Mouse (Mus musculus): ENCODE measurements around the gene Proca1.

Gene Proca1

DNA sequence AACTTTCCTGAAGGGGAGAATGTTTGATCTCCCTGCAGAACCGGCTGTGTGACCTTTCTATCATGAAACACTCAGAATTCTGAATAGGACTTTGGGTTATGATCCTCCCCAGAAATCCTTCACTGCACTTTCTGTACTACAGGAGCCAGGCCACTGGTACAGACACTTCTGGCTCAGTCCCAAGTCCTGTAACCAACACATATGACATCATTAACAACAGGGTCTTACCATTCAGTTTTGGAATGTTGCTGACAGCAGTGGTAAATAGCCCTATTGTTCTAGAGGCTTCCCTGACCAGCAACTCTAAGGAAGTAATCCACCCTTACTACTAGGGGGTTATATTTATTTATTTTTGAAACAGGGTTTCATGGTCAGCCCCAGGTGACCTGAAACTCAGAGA lies at the start of gene Proca1:
Proca1 (plus strand) TSS at position 280 of the 400 bp plus-strand sequence.
- in situ Hi-C loops (cut with MboI, MseI): no loop called here

DNA sequence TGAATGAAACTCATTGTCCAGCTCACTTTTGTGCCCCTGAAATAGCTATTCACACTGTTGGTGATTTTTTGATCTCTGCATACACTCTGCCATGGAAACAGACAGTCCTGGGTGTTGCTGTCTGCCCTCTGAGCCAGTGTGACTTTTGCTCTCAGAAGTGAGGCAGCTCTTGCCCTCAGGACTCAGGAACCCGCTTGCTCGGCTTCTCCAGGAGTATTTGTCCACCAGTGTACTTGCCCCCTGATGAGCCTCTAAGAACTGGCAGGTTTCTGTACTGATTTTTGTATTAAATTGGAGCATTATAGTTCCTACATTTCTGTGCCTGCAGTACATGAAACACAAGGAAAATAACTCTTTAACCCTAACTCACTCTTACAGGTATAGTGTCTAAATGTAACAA lies 49.7 kb upstream of the Proca1 start:
- in situ Hi-C loops (cut with MboI, MseI): loop anchor here (10.0 kb wide), 1 partner anchor 319 kb away; no protein-coding TSS in a partner anchor

DNA sequence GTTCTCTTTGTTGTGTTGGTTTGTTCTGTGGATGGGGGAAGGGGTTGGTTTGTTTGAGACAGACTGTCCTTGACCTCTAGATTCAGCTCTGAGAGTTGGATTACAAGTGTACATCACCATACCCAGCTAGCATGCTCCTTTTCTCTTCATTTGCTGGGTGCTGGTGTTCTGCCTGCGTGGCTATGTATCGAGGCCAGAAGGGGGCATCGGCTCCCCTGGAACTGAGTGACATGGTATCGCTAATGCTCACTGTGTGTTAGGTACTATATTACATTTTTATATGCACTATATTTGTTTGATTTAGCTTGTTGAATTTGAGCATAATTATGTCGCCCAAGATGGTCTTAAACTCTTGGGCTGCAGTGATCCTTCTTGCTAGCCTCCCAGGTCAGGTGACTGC lies 47.0 kb upstream of the Proca1 start:
- in situ Hi-C loops (cut with MboI, MseI): loop anchor here (5.0 to 10.0 kb wide), 2 partner anchors 89 to 321 kb away; no protein-coding TSS in a partner anchor

DNA sequence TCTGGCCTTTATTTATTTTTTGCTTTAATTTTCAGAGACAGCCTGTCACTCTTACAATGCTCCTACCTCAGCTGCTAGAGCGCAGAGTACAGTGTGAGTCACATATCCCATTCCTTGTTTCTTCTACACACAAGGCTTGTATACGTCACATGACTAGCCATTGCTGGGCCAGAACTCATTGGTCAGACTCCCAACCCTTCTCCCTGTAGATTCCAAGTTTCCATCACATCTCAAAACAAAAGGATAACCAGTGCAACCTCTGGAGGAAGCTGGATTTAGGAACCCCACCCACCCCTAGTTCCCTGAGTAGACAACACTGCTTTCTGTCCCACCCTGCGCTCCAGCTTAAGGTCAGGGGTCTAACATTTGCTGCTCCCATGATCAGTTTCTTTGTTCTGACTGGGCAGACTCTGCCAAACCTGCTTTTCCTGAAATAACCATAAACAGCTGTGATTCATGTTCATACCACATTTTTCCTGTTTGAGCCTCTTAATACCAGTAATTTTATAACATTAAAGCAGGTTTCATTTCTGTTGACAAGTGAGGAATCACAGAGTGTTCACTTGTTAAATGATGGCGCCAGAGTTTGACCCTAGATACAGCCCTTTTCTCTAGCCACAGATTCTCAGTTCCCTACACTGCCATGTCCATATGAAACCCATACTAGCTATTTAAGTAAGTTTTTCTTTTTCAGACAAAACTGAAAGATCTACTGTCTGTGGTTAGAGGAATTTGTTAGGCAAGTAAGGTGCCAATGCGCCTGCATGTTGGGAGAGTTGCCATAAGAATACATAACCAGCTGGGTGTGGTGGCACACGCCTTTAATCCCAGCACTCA lies 46.3 kb upstream of the Proca1 start:
- in situ Hi-C loops (cut with MboI, MseI): loop anchor here (5.0 to 10.0 kb wide), 2 partner anchors 90 to 322 kb away; no protein-coding TSS in a partner anchor

DNA sequence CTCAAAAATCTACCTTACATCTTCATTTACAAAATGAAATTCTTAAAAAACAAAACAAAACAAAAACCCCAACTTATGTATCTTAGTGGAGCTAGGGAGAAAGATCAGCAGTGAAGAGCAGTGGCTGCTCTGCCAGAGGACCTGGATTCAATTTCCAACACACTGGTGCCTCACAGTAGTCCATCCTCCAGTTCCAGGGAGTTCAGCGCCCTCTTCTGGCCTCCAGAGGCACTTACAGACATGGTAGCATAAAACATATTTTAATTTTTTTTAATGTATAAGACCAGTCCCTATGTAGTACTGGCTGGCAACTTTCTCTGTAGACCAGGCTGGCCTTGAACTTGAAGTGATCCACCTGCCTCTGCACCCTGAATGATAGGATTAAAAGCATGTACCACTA lies 42.0 kb upstream of the Proca1 start:
- in situ Hi-C loops (cut with MboI, MseI): no loop called here

DNA sequence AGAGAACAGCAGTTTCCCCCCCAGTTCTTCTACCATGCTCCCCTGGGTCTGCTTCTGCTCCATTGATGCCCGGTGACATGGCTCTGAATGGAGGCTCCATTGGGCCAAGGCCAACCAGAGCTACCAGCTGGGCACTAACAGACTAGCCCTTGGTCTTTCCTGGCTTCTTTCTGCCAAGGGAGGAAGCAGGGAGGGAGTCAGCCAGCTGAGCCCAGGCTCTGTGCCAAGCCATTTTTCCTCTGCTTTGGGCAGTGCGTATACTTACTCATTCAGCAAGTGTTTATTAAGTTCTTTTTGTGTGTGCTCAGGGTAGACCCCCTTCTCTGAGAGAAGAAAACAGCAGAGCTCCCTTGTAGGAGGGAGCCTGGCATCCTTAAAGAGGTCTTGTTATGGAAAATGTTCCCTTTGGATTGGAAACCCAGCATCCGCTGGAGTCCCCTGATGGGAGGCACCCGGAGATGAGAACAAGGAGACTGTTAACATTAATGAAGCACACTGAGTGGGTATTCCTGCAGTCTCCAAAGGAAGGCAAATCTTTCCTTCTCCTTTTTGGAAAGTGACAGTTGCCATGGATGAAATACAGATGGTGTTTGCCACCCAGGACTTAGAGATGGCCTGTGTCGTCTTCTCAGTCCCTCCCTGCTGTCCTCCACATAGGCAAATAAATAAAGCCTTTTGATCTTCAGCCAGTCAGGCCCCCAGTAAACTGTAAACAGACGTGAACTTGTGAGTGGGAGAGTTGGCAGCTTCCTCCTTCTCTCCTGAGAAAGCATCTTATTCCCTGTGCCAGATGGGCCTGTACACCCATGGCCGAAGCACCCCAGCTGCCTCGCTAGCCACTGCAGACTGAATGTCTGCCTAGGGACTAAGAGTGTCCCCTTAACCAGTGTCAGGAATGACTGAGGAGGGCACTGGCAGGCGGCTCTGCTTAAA lies 40.6 kb upstream of the Proca1 start:
- in situ Hi-C loops (cut with MboI, MseI): no loop called here

DNA sequence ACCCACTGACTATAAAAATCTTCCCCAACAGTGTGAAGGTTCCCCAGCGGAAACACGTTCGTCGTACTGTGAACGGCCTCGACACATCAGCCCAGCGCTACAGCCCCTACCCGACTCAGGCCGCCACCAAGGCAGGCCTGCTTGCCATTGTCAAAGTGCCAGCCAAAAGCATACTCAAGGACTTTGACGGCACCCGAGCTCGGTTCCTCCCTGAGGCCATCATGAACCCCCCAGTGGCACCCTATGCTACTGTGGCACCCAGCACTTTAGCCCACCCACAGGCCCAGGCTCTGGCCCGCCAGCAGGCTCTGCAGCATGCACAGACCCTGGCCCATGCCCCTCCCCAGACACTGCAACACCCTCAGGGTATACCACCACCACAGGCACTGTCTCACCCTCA lies 39.4 kb upstream of the Proca1 start:
- in situ Hi-C loops (cut with MboI, MseI): no loop called here

DNA sequence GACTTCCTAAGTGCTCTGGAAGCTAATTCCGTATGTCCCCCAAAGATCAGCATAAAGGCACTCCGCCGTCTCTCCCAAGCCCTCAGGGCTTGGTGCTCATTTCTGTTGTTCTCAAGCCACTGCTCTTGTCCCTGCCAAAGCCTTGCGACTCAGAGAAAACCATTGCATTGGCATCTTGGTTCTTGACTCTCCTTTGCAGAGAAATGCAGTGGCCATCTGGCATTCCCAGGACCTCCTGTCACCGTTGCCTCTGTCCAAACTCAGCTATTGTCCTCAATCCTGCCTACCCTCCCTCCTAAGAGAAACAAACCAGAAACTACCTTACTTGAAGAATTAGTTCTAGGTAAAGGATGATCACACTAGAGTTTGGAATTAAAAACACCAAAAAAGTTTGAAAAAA lies 37.5 kb upstream of the Proca1 start:
- in situ Hi-C loops (cut with MboI, MseI): no loop called here

DNA sequence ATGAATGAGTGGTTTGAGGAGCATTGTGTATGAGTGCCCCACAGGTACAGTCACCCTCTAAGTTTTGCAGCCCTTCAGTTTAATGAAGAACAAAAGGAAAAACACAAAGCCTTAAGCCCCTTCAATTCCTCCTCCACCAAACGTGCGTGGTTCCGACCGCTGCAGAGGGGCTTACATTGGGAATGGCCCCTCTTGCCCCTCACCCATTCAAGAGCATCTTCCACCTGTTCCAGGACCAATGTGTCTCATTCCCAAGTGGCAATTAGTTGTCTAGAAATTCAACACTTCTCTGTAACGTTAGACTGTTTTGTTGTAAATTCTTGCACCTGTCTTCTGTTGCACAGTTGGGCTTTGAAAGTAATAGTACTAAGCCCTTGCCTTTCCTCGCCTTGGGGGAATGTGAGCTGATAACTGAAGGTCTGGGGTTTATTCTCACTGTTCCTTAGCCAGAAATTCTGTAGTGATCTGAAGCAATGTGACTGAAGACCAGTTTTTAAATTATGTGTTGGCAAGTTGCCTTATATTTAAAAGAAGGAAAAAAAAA lies 37.0 kb upstream of the Proca1 start:
- in situ Hi-C loops (cut with MboI, MseI): no loop called here

DNA sequence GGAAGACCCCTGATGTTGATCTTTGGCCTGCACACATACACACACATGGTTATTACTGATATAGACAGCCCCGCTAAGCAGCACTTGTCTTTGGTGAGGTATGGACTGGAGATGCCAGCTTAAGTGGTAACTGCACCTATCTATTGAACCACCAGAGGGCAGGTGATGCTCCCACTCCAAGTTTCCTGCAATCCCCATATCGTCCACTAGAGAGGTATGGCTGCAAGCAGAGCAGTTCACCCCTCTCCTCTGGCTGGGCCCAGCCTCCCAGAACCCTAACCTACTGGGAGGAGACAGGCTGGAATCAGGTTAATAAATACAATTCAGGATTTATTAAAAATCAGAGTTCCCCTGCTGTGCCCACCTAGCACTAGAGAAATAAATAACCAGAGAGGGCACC lies 34.1 kb upstream of the Proca1 start:
- in situ Hi-C loops (cut with MboI, MseI): no loop called here

DNA sequence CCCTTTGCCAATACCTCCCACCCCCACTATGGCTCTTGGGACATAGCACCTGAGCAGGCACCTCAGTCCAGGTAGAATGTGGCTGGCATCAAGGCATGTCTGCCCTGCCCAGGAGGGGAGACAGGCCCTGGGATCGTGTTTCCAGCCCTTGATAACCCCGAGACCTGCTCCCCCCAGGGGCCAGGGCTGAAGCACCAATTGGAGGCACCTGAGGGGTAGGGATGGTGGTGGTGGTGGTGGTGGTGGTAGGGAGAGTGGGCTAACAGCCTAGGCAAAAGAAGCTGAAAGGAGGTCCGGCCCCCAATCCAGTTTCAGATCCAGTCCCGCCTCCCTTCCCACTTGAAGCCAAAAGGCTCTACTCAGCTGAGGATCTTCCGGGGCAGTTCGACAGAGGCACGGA lies 33.6 kb upstream of the Proca1 start:
- in situ Hi-C loops (cut with MboI, MseI): no loop called here

DNA sequence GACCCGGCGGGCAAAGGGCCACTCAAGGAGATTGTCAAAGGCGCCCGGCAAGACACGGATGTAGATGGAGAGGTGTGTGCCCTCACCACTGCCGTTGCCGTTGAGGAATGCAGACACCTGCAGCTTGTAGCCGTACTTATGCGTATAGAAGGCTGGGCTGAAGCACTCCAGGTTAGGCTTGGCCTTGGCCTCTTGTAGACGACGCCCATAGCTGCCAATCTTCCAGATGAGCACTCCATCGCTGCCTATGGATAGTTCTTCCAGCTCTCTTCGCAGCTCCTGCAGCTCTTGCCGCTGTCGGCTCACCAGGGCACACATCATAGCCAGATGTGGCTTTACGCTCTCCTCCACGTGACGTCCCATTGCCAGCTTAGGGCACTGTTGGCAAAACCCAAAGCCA lies 33.0 kb upstream of the Proca1 start:
- in situ Hi-C loops (cut with MboI, MseI): no loop called here

DNA sequence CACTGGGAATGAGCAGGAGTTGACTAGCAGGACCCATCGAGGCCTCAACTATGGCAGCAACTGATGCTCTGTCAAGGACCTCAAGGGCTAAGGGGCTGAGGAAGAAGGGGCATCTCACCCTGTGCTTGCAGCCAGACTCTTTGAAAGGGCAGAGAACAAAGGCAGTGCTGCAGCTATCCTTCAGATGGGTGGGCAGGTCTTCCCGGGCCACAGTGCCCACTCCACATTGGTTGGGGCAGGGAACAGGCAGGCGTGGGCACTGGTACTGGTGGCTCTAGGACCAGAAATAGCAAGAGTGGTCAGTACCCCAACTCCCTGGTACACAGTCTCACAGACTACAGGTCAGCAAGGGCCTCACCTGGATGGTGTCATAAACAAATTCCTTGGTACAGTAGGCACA lies 32.5 kb upstream of the Proca1 start:
- in situ Hi-C loops (cut with MboI, MseI): no loop called here

DNA sequence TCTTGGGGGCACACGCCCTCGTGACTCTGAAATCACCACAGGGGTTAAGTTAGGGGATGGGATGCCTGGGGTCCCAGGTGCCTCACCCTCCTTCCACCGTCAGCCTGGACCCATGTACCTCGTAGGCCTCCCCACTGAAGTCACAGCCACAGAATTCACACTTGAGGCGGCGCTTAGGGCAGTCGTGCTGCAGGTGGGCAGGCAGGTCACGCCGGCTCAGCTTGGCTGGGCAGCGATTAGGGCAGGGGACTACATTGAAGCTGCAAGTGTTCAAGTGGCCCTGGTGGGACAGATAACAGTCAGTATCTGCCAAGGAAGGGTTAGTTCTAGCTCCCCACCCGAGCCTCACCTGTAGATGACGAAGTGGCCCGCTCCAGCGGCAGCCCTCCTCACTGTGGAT lies 32.0 kb upstream of the Proca1 start:
- in situ Hi-C loops (cut with MboI, MseI): no loop called here

DNA sequence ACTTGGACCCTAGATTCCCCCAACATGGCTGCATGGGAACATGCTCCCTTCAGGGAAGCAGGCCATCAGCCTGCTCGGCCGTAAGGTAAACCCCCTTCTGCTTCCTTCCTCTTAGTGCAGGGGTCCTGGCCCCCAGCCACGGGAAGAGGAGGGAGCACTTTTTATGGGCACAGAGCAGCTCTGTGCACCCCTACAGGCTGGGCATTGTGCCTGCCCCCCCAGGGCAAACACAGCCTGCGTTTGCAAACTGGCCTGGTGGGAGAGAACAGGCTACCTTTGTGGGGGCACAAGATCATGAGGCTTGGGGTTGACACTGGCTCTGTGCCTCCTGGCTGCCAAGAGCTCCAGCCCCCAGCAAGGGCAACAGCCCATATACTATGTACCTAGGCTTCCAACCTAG lies 31.2 kb upstream of the Proca1 start:
- in situ Hi-C loops (cut with MboI, MseI): no loop called here

DNA sequence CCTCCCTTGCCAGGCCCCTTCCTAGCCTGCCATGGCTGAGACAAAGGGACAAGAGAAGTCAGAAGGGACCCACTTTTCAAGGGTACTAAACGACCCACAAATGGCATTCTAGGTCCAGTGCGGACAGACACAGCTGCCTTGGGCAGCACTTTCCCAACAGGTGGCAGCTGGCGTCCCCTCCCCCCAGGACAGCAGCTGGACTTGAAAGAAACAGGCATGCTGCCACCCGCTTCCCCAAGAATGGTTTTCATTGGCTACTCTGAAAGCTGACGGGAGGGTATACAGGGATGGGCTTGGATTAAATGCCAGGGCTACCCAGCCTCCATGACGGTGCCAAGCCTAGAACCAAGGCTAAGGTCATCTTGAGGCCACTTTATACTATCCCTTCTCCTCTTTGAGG lies 30.7 kb upstream of the Proca1 start:
- in situ Hi-C loops (cut with MboI, MseI): no loop called here

DNA sequence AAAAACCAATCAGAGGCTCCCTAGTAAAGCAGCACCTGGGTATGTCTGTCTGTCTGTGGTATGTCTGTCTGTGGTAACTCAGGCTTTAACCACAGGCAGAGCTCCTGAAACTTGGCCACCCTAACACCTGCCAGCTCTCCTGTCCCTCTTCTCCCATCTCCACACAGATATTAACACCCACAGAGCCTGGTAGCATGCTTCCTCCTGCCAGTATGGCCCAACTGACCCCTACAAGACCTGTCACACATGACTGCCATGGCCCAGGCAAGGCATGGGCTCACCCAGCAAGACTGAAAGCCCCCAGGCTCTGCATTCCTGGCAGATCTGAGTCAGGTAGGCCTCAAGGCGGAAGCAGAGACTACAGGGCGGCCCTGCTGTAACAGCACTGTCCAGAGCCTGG lies 30.1 kb upstream of the Proca1 start:
- in situ Hi-C loops (cut with MboI, MseI): no loop called here

DNA sequence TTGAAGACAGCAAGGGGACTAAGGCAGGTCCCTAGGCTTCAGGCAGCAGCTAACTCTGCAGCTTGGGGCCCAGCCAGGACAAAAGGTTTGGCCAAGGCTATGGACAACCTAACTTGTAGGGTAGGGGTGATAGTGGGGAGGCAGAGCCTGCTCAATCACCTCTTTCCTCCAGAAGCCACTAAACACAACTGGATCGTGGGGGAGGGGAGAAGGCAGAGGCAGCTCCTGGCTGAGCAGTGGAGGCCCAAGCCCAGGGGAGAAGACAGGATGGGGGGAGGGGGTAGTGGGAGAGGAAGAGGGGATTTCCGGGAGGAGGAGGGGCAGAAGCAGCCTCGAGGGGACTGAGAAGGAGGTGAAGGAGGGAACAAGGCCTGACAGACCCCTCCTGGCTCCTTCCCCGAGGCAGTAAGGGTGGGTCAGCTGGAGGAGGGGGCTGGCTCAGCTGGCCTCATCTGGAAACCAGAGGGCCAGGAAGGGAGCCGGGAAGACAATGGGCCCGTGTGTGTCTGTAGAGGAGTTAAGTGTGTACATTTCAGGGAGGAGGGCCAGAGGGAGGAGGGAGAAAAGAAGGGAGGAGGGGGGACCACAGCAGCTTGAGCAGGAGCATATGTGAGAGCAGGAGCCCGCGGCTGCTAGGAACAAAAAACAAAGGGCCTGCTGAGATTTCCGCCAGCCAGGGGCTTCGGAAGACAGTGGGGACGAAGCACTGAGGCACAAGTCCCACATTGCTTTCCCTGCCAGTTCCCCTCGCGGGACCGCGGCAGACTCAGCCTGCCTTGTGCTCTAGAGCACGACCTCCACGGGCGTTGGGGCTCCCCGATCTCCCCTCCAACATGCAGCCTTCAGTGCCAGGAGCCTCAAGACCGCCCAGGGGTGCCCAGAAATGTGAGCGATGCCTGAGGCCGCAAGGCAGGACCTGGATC lies 29.2 kb upstream of the Proca1 start:
- in situ Hi-C loops (cut with MboI, MseI): no loop called here

DNA sequence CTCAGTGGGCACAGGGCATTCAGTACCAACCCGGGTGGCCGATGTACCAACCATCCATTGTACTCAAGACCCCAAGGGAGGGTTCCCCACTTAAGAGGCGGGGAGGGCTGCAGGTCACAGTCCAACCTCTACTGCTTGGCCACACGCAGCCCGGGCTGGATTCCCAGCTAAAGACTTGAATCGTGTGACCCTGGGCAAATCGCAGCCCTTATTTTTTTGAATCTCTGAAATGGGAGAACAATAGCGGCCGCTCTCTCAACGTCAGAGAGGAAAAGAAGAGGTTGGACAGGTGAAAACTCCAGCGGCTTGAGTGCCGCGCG lies 28.6 kb upstream of the Proca1 start:
- in situ Hi-C loops (cut with MboI, MseI): no loop called here

DNA sequence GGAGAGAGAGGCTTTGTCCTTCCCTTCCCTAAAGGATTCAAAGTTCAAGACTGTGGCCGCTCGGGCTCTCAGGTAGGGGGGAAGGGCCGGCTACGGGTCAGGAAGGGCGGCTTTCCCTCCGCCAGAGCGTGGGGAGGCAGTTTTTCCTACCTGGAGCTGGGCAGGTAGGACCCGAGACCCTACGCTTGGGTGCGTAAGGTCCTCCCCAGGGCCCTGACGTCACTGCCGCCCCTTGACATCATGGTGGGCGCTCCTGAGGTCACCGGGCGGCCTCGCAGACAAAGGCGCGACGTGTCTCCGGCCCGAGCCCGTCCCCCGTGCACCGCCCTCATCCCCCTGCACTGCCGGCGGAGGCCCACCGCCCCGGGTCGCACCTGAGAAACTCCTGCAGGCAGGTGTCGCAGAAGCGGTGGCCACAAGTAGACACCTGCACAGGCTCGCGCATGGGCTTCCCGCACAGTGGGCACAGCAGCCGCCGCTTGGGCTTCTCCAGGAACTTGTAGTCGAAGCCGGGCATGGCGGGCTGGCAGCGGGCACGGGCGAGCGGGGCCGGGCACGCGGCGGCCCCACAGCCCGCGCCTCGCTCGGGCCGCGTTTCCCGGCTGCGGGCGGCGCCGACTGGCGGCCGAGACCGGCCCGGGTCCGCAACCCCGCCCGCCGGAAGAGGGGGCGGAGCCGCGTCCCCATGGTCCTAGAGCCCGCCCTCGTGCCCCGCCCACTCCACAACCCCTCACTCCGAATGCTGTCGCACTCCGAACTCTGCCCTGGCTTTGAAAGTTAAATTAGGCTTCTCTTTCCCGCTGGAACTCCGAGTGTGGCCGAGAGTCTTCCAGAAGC lies 28.1 kb upstream of the Proca1 start, which contains the start of gene Traf4:
Traf4 (minus strand) TSS at position 666 of the 837 bp plus-strand sequence.
- in situ Hi-C loops (cut with MboI, MseI): no loop called here
